Mouse (Mus musculus) mature B cell (primary cell): ENCODE results near the gene Hist1h2bc.
"Not testable (repeated sequence)": the region's sequence is repeated elsewhere in the genome, so short reads cannot be mapped to it uniquely, and the experiment has no call there.

Source experiments
- in situ Hi-C: fragments of 300-500 bp; cut with MboI; formaldehyde crosslinking; loops from 2 replicates; pipeline ENCODE4 v1.14.3; 2019

The Hist1h2bc gene

GRCm38 (mm10) chr13:23697491-23698299 is 13.7 kb downstream of the Hist1h2bc start:
- in situ Hi-C loops = loop anchor here (5.0 to 25.0 kb wide), 2 partner anchors 40 to 110 kb away; partner anchors contain the start of genes Hist1h1c, Hist1h3d and Hist1h4d

- in situ Hi-C loops = loop anchor here (5.0 to 25.0 kb wide), 2 partner anchors 39 to 111 kb away; partner anchors contain the start of genes Hist1h1c, Hist1h3d and Hist1h4d
Observed at GRCm38 (mm10) chr13:23698300-23698693, 14.3 kb downstream of the Hist1h2bc start, which contains the start of gene Hist1h4c. TSS of gene Hist1h4c (minus strand) at chr13:23698454.

GRCm38 (mm10) chr13:23698996-23699395 is 15.0 kb downstream of the Hist1h2bc start:
- in situ Hi-C loops = loop anchor here (5.0 to 25.0 kb wide), 2 partner anchors 38 to 112 kb away; partner anchors contain the start of genes Hist1h1c, Hist1h3d and Hist1h4d

- in situ Hi-C loops = loop anchor here (5.0 to 25.0 kb wide), 2 partner anchors 38 to 112 kb away; partner anchors contain the start of genes Hist1h1c, Hist1h3d and Hist1h4d
Observed at GRCm38 (mm10) chr13:23699767-23700166, 15.8 kb downstream of the Hist1h2bc start.

GRCm38 (mm10) chr13:23700786-23701520 is 17.0 kb downstream of the Hist1h2bc start:
- in situ Hi-C loops = no loop called here

GRCm38 (mm10) chr13:23702220-23702619 is 18.2 kb downstream of the Hist1h2bc start:
- in situ Hi-C loops = no loop called here

- in situ Hi-C loops = not testable (repeated sequence)
Observed at GRCm38 (mm10) chr13:23702801-23703200, 18.8 kb downstream of the Hist1h2bc start.

GRCm38 (mm10) chr13:23705751-23706356 is 21.9 kb downstream of the Hist1h2bc start:
- in situ Hi-C loops = no loop called here

- in situ Hi-C loops = no loop called here
Observed at GRCm38 (mm10) chr13:23706771-23707170, 22.8 kb downstream of the Hist1h2bc start.

GRCm38 (mm10) chr13:23708041-23708440 is 24.0 kb downstream of the Hist1h2bc start:
- in situ Hi-C loops = no loop called here

GRCm38 (mm10) chr13:23708654-23709053 is 24.7 kb downstream of the Hist1h2bc start:
- in situ Hi-C loops = no loop called here

GRCm38 (mm10) chr13:23709714-23710373 is 25.8 kb downstream of the Hist1h2bc start:
- in situ Hi-C loops = no loop called here

GRCm38 (mm10) chr13:23710374-23711089 is 26.5 kb downstream of the Hist1h2bc start, which contains the start of gene Hfe:
TSS of gene Hfe (minus strand) at chr13:23710854.
- in situ Hi-C loops = no loop called here

- in situ Hi-C loops = no loop called here
Observed at GRCm38 (mm10) chr13:23716261-23717042, 32.5 kb downstream of the Hist1h2bc start.

GRCm38 (mm10) chr13:23717176-23717575 is 33.2 kb downstream of the Hist1h2bc start:
- in situ Hi-C loops = no loop called here

GRCm38 (mm10) chr13:23717593-23718245 is 33.7 kb downstream of the Hist1h2bc start:
- in situ Hi-C loops = not testable (repeated sequence)

GRCm38 (mm10) chr13:23724239-23724638 is 40.2 kb downstream of the Hist1h2bc start:
- in situ Hi-C loops = no loop called here

- in situ Hi-C loops = no loop called here
Observed at GRCm38 (mm10) chr13:23725213-23725612, 41.2 kb downstream of the Hist1h2bc start.

- in situ Hi-C loops = no loop called here
Observed at GRCm38 (mm10) chr13:23728472-23729191, 44.6 kb downstream of the Hist1h2bc start.
